17 mouse cellular contexts compared by ENCODE assay signal in the genomic region with DNA sequence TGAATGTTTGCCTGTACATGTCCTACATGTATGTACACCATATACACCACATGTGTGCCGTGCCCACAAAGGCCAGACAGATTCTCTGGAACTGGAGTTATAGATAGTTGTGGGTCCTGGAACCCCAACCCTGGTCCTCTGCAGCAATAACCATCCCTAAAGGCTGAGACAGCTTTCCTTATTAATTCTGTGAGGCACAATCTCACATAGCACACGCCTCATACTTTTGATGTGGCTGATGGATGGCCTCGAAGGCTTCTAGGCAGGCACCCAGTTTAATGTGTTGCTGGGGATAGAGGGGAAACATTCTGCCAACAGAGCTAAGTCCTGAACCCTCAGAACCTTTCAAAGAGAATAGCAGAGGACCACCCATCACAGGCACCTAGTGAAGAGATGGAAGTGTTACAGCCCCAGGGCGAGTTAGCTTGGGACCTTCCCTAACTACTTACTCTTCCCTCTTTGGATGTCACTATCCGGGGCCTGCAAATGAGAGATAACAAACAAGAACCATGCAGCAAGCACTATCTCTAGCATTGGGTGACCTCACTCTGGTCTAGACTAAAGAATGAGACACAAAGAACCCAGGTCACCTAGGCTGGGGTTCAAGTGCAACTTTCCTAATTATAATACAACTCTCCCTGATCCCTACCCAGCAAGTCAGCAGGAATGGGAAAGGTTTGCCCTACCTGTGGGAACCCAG. TPM values are rescaled to one million over a fixed set of nuclear protein-coding genes. Genes with fewer than 3 reads are reported as not detected.
DNase-seq lines count a peak whose midpoint lies in the region; ATAC-seq and TF ChIP-seq lines count a peak whose summit lies in the region.
"Had no signal": no experiment of that assay in that cellular context is flagged by ENCODE, and none has a peak within 500 bp of the region (broad histone marks: within the 10 kb centered on the region; RNA-seq: fewer than 3 reads in every experiment).

No protein-coding gene starts in this region.

- H3K4me1 ChIP-seq in heart, embryonic 11.5 days (ENCODE audit: control insufficient read depth, insufficient read depth, low read length), result no peaks in the 10 kb centered on the region
- no peaks in the 10 kb centered on the region for H3K4me1 ChIP-seq in stomach, embryonic 14.5 days (ENCODE audit: control insufficient read depth, insufficient read depth, low read length)
- no peaks in the 10 kb centered on the region for H3K4me1 ChIP-seq in stomach, postnatal 0 days (replicated peaks; ENCODE audit: control insufficient read depth, insufficient read depth)
- peaks cover 13% of the 10 kb centered on the region for H3K4me1 ChIP-seq in liver, embryonic 11.5 days (replicated peaks; ENCODE audit: control insufficient read depth, insufficient read depth, low read length)
- H3K4me1 ChIP-seq in stomach, embryonic 15.5 days, result peaks cover 7% of the 10 kb centered on the region; the same call in 1 of the 2 replicates
- no peaks in the 10 kb centered on the region for H3K4me1 ChIP-seq in forebrain, embryonic 15.5 days

- no peak for TF ChIP-seq CTCF in stomach, postnatal 0 days (IDR thresholded peaks at IDR 0.05; ENCODE audit: low read depth)

- no peak overlapping the region for H3K9ac ChIP-seq in heart, embryonic 11.5 days (ENCODE audit: low read depth, low read length)
- no peak overlapping the region for H3K9ac ChIP-seq in stomach, embryonic 14.5 days (replicated peaks; ENCODE audit: low read depth, low read length)
- H3K9ac ChIP-seq in stomach, postnatal 0 days (ENCODE audit: low read length), result no peak overlapping the region
- H3K9ac ChIP-seq in liver, embryonic 11.5 days (ENCODE audit: low read depth, low read length), result 0 out of 2 replicates have a peak overlapping the region, but pooled peaks have one; percentile 42
- no peak overlapping the region for H3K9ac ChIP-seq in stomach, embryonic 15.5 days
- H3K9ac ChIP-seq in forebrain, embryonic 15.5 days (replicated peaks), result no peak overlapping the region
- H3K9ac ChIP-seq: limb, embryonic 15.5 days; midbrain, embryonic 12.5 days had no signal

- no peak overlapping the region; the same call in 1 of the 2 replicates for H3K4me2 ChIP-seq in heart, embryonic 11.5 days
- no peak overlapping the region for H3K4me2 ChIP-seq in stomach, embryonic 14.5 days (replicated peaks; ENCODE audit: low read depth, low read length)
- no peak overlapping the region for H3K4me2 ChIP-seq in stomach, postnatal 0 days (replicated peaks; ENCODE audit: low read depth)
- H3K4me2 ChIP-seq in liver, embryonic 11.5 days, result peak overlapping the region; percentile 47
- no peak overlapping the region for H3K4me2 ChIP-seq in stomach, embryonic 15.5 days
- H3K4me2 ChIP-seq in forebrain, embryonic 15.5 days (replicated peaks), result no peak overlapping the region
- H3K4me2 ChIP-seq: limb, embryonic 15.5 days; midbrain, embryonic 12.5 days had no signal

- no peaks in the 10 kb centered on the region for H3K36me3 ChIP-seq in heart, embryonic 11.5 days (ENCODE audit: control insufficient read depth, insufficient read depth, low read length)
- no peaks in the 10 kb centered on the region for H3K36me3 ChIP-seq in stomach, embryonic 14.5 days (ENCODE audit: control insufficient read depth, insufficient read depth, low read length)
- H3K36me3 ChIP-seq in stomach, postnatal 0 days (ENCODE audit: control insufficient read depth, insufficient read depth, low read length), result no peaks in the 10 kb centered on the region
- no peaks in the 10 kb centered on the region for H3K36me3 ChIP-seq in liver, embryonic 11.5 days (ENCODE audit: control insufficient read depth, insufficient read depth, low read length)
- H3K36me3 ChIP-seq in stomach, embryonic 15.5 days, result no peaks in the 10 kb centered on the region
- no peaks in the 10 kb centered on the region for H3K36me3 ChIP-seq in forebrain, embryonic 15.5 days
- H3K36me3 ChIP-seq: limb, embryonic 15.5 days; midbrain, embryonic 12.5 days had no signal

- H3K4me3 ChIP-seq in heart, embryonic 11.5 days (ENCODE audit: low read depth, low read length), result no peak overlapping the region
- no peak overlapping the region for H3K4me3 ChIP-seq in stomach, embryonic 14.5 days (ENCODE audit: low read depth, low read length)
- H3K4me3 ChIP-seq in stomach, postnatal 0 days (ENCODE audit: low read depth, low read length), result no peak overlapping the region
- no peak overlapping the region for H3K4me3 ChIP-seq in liver, embryonic 11.5 days (ENCODE audit: low read depth, low read length)
- H3K4me3 ChIP-seq in stomach, embryonic 15.5 days (replicated peaks), result no peak overlapping the region
- no peak overlapping the region for H3K4me3 ChIP-seq in forebrain, embryonic 15.5 days
- H3K4me3 ChIP-seq: heart, adult 2 months; limb, embryonic 15.5 days; midbrain, embryonic 12.5 days; myocyte had no signal

- no peak for TF ChIP-seq EP300 in stomach, postnatal 0 days (optimal IDR thresholded peaks at IDR 0.05)

- DNase-seq in heart, adult 11 months, result no peak
- DNase-seq in stomach, postnatal 0 days (ENCODE audit: low spot score), result no peak
- no peak for DNase-seq in liver, embryonic 11.5 days (ENCODE audit: low spot score)
- DNase-seq in cerebellum, postnatal 10 days, result no peak
- DNase-seq: adrenal gland, adult 2 months; cerebellum, postnatal 14 days; heart, adult 2 months; heart, postnatal 36 days; kidney, adult 9 months; thymus, adult 2 months had no signal

- H3K27me3 ChIP-seq in heart, embryonic 11.5 days (ENCODE audit: control insufficient read depth, insufficient read depth, low read length), result peaks cover 33% of the 10 kb centered on the region
- H3K27me3 ChIP-seq in stomach, embryonic 14.5 days (ENCODE audit: control insufficient read depth, insufficient read depth, low read length), result no peaks in the 10 kb centered on the region
- no peaks in the 10 kb centered on the region for H3K27me3 ChIP-seq in stomach, postnatal 0 days (ENCODE audit: control insufficient read depth, insufficient read depth, low read length)
- H3K27me3 ChIP-seq in liver, embryonic 11.5 days (replicated peaks; ENCODE audit: control insufficient read depth, insufficient read depth, low read length), result peaks cover 10% of the 10 kb centered on the region
- H3K27me3 ChIP-seq in stomach, embryonic 15.5 days (replicated peaks), result no peaks in the 10 kb centered on the region
- H3K27me3 ChIP-seq in forebrain, embryonic 15.5 days, result peaks cover 8% of the 10 kb centered on the region; the same call in 1 of the 2 replicates

- ATAC-seq in heart, embryonic 11.5 days (replicated peaks; ENCODE audit: insufficient number of reproducible peaks, low FRiP score, low TSS enrichment), result peak; percentile 77
- peak; percentile 54; the same call in 1 of the 2 replicates for ATAC-seq in stomach, embryonic 14.5 days (ENCODE audit: insufficient number of reproducible peaks, insufficient read depth, low FRiP score, low read depth)
- ATAC-seq in stomach, postnatal 0 days (ENCODE audit: low FRiP score, low TSS enrichment), result no peak
- peak; percentile 92 for ATAC-seq in liver, embryonic 11.5 days (replicated peaks; ENCODE audit: low FRiP score)
- peak; percentile 76; the same call in 1 of the 2 replicates for ATAC-seq in stomach, embryonic 15.5 days (ENCODE audit: insufficient read depth, low FRiP score, low read depth)
- no peak for ATAC-seq in forebrain, embryonic 15.5 days (replicated peaks)

- 69% methylated on average over 5 of the region's 5 CpGs for WGBS in heart, embryonic 11.5 days (ENCODE audit: insufficient replicate concordance)
- whole genome bisulfite sequencing in stomach, embryonic 14.5 days, result 81% methylated on average over 5 of the region's 5 CpGs
- 80% methylated on average over 5 of the region's 5 CpGs for WGBS in stomach, postnatal 0 days
- 54% methylated on average over 5 of the region's 5 CpGs for WGBS in liver, embryonic 11.5 days
- WGBS in stomach, embryonic 15.5 days, result 77% methylated on average over 5 of the region's 5 CpGs
- 83% methylated on average over 5 of the region's 5 CpGs for WGBS in forebrain, embryonic 15.5 days

- H3K27ac ChIP-seq in heart, embryonic 11.5 days (ENCODE audit: low read depth, low read length), result peak overlapping the region; percentile 64
- no peak overlapping the region for H3K27ac ChIP-seq in stomach, embryonic 14.5 days (ENCODE audit: low read length)
- no peak overlapping the region for H3K27ac ChIP-seq in stomach, postnatal 0 days (replicated peaks)
- peak overlapping the region; percentile 88 for H3K27ac ChIP-seq in liver, embryonic 11.5 days (ENCODE audit: low read depth, low read length)
- no peak overlapping the region for H3K27ac ChIP-seq in stomach, embryonic 15.5 days
- no peak overlapping the region for H3K27ac ChIP-seq in forebrain, embryonic 15.5 days (replicated peaks)
- H3K27ac ChIP-seq: heart, adult 2 months; limb, embryonic 15.5 days; midbrain, embryonic 12.5 days had no signal

- no peaks in the 10 kb centered on the region for H3K9me3 ChIP-seq in heart, embryonic 11.5 days (replicated peaks; ENCODE audit: control insufficient read depth, low read length)
- H3K9me3 ChIP-seq in stomach, embryonic 14.5 days (ENCODE audit: control insufficient read depth, low read depth, low read length), result no peaks in the 10 kb centered on the region
- no peaks in the 10 kb centered on the region for H3K9me3 ChIP-seq in stomach, postnatal 0 days (ENCODE audit: control insufficient read depth, low read length)
- H3K9me3 ChIP-seq in liver, embryonic 11.5 days (ENCODE audit: control insufficient read depth, low read length), result no peaks in the 10 kb centered on the region
- no peaks in the 10 kb centered on the region for H3K9me3 ChIP-seq in stomach, embryonic 15.5 days
- H3K9me3 ChIP-seq in forebrain, embryonic 15.5 days, result no peaks in the 10 kb centered on the region
- H3K9me3 ChIP-seq: limb, embryonic 15.5 days; midbrain, embryonic 12.5 days had no signal

RNA-seq across cellular contexts. Expression of a gene that starts 25.8 kb away (rescaled TPM):
- polyA plus RNA-seq in heart, embryonic 11.5 days (2014; fragmentation: Nextera tagmentation; extraction: Ambion mirVana), result 0.51 and 0.82 TPM in 2 replicates
- 28.1 and 30.6 TPM in 2 replicates for polyA plus RNA-seq in stomach, embryonic 14.5 days (2014; fragmentation: Nextera tagmentation; extraction: Ambion mirVana)
- polyA plus RNA-seq in stomach, postnatal 0 days (2015; fragmentation: Nextera tagmentation; extraction: Ambion mirVana), result 86.1 and 96.5 TPM in 2 replicates
- 5.4 and 7.7 TPM in 2 replicates for polyA plus RNA-seq in liver, embryonic 11.5 days (2014; fragmentation: Nextera tagmentation; extraction: Ambion mirVana)
- polyA plus RNA-seq in stomach, embryonic 15.5 days (2015; fragmentation: Nextera tagmentation; extraction: Ambion mirVana), result 59.6 and 59.7 TPM in 2 replicates
- polyA plus RNA-seq in forebrain, embryonic 15.5 days (2015; fragmentation: Nextera tagmentation; extraction: Ambion mirVana), result 0.37 and 0.57 TPM in 2 replicates

RNA-seq across cellular contexts. Expression of a gene that starts 27.5 kb away (rescaled TPM):
- 288 and 291 TPM in 2 replicates for polyA plus RNA-seq in heart, embryonic 11.5 days (2014; fragmentation: Nextera tagmentation; extraction: Ambion mirVana)
- polyA plus RNA-seq in stomach, embryonic 14.5 days (2014; fragmentation: Nextera tagmentation; extraction: Ambion mirVana), result 252 and 262 TPM in 2 replicates
- polyA plus RNA-seq in stomach, postnatal 0 days (2015; fragmentation: Nextera tagmentation; extraction: Ambion mirVana), result 459 and 468 TPM in 2 replicates
- polyA plus RNA-seq in liver, embryonic 11.5 days (2014; fragmentation: Nextera tagmentation; extraction: Ambion mirVana), result 442 and 472 TPM in 2 replicates
- 347 and 384 TPM in 2 replicates for polyA plus RNA-seq in stomach, embryonic 15.5 days (2015; fragmentation: Nextera tagmentation; extraction: Ambion mirVana)
- polyA plus RNA-seq in forebrain, embryonic 15.5 days (2015; fragmentation: Nextera tagmentation; extraction: Ambion mirVana), result 375 and 378 TPM in 2 replicates

RNA-seq across cellular contexts. Expression of a gene that starts 37.0 kb away (rescaled TPM):
- 17.9 and 23.6 TPM in 2 replicates for polyA plus RNA-seq in heart, embryonic 11.5 days (2014; fragmentation: Nextera tagmentation; extraction: Ambion mirVana)
- 30.8 and 32.4 TPM in 2 replicates for polyA plus RNA-seq in stomach, embryonic 14.5 days (2014; fragmentation: Nextera tagmentation; extraction: Ambion mirVana)
- polyA plus RNA-seq in stomach, postnatal 0 days (2015; fragmentation: Nextera tagmentation; extraction: Ambion mirVana), result 18.6 and 19.7 TPM in 2 replicates
- polyA plus RNA-seq in liver, embryonic 11.5 days (2014; fragmentation: Nextera tagmentation; extraction: Ambion mirVana), result 22.2 and 27.4 TPM in 2 replicates
- polyA plus RNA-seq in stomach, embryonic 15.5 days (2015; fragmentation: Nextera tagmentation; extraction: Ambion mirVana), result 39.3 and 40.6 TPM in 2 replicates
- polyA plus RNA-seq in forebrain, embryonic 15.5 days (2015; fragmentation: Nextera tagmentation; extraction: Ambion mirVana), result 64.1 and 64.3 TPM in 2 replicates

RNA-seq across cellular contexts. Expression of a gene that starts 37.0 kb away (rescaled TPM):
- 40.2 and 42.5 TPM in 2 replicates for polyA plus RNA-seq in heart, embryonic 11.5 days (2014; fragmentation: Nextera tagmentation; extraction: Ambion mirVana)
- polyA plus RNA-seq in stomach, embryonic 14.5 days (2014; fragmentation: Nextera tagmentation; extraction: Ambion mirVana), result 80.2 and 82.9 TPM in 2 replicates
- 37.6 and 40.1 TPM in 2 replicates for polyA plus RNA-seq in stomach, postnatal 0 days (2015; fragmentation: Nextera tagmentation; extraction: Ambion mirVana)
- 48.6 and 54.0 TPM in 2 replicates for polyA plus RNA-seq in liver, embryonic 11.5 days (2014; fragmentation: Nextera tagmentation; extraction: Ambion mirVana)
- 66.9 and 70.8 TPM in 2 replicates for polyA plus RNA-seq in stomach, embryonic 15.5 days (2015; fragmentation: Nextera tagmentation; extraction: Ambion mirVana)
- 140 and 142 TPM in 2 replicates for polyA plus RNA-seq in forebrain, embryonic 15.5 days (2015; fragmentation: Nextera tagmentation; extraction: Ambion mirVana)

RNA-seq across cellular contexts. Expression of a gene that starts 49.4 kb away (rescaled TPM):
- polyA plus RNA-seq in heart, embryonic 11.5 days (2014; fragmentation: Nextera tagmentation; extraction: Ambion mirVana), result 29.3 and 32.2 TPM in 2 replicates
- polyA plus RNA-seq in stomach, embryonic 14.5 days (2014; fragmentation: Nextera tagmentation; extraction: Ambion mirVana), result 57.8 and 61.4 TPM in 2 replicates
- polyA plus RNA-seq in stomach, postnatal 0 days (2015; fragmentation: Nextera tagmentation; extraction: Ambion mirVana), result 30.8 and 33.8 TPM in 2 replicates
- 35.0 and 41.6 TPM in 2 replicates for polyA plus RNA-seq in liver, embryonic 11.5 days (2014; fragmentation: Nextera tagmentation; extraction: Ambion mirVana)
- polyA plus RNA-seq in stomach, embryonic 15.5 days (2015; fragmentation: Nextera tagmentation; extraction: Ambion mirVana), result 51.1 and 53.0 TPM in 2 replicates
- 62.2 and 64.2 TPM in 2 replicates for polyA plus RNA-seq in forebrain, embryonic 15.5 days (2015; fragmentation: Nextera tagmentation; extraction: Ambion mirVana)

Comparison
In these comparisons a context has a peak if more than half of its experiments do, and no peak if none do; other contexts are left out.
1. ATAC-seq: peak in heart, embryonic 11.5 days (single experiment), stomach, embryonic 14.5 days (single experiment), liver, embryonic 11.5 days (single experiment) and stomach, embryonic 15.5 days (single experiment); none in stomach, postnatal 0 days (single experiment) and forebrain, embryonic 15.5 days (single experiment).
2. H3K27ac ChIP-seq: peak in heart, embryonic 11.5 days (single experiment) and liver, embryonic 11.5 days (single experiment); none in stomach, embryonic 14.5 days (single experiment), stomach, postnatal 0 days (single experiment), stomach, embryonic 15.5 days (single experiment) and forebrain, embryonic 15.5 days (single experiment).